Mouse (Mus musculus) megakaryocyte-erythroid progenitor cell, adult 5-6 weeks (primary cell): Measurements from ENCODE around the gene Trim8. TPM values are rescaled to one million over a fixed set of nuclear protein-coding genes. Genes with fewer than 3 reads are reported as not detected.
A peak's percentile ranks its signal among the peaks of the same experiment; 100 is the strongest.

ENCODE experiments used
- ATAC-seq: replicated peaks from 2 replicates; pipeline ENCODE4 v1.8.0; 2016; ENCODE audit warnings: mild to moderate bottlenecking, inconsistent platforms; ENCODE audit not compliant: severe bottlenecking, poor library complexity, low FRiP score, low TSS enrichment
- total RNA-seq, 2 experiments: library from RNA; stranded (forward) in 1 of 2; stranded (reverse) in 1 of 2; fragments of 200-1000, 215-1000 nt in 1 of 2; fragments of >200 nt in 1 of 2; fragmentation: Nextera tagmentation in 1 of 2; gene quantifications; 2 replicates each; pipeline ENCODE4 v1.2.3; 2014 to 2017

Gene Trim8
- total RNA-seq (2014; fragmentation: Nextera tagmentation) (20.8 and 22.3 TPM in 2 replicates), total RNA-seq (2017) (9.9 and 18.2 TPM in 2 replicates)

GRCm38 (mm10) chr19:46501401-46502068 is at the start of gene Trim8:
Gene Trim8 (plus strand): TSS chr19:46501702.
- ATAC-seq, result no peak

GRCm38 (mm10) chr19:46452052-46452827 is 49.3 kb upstream of the Trim8 start:
- ATAC-seq, result peak; percentile 57

- ATAC-seq, result no peak
These were observed 48.6 kb upstream of the Trim8 start for GRCm38 (mm10) chr19:46452916-46453315.

GRCm38 (mm10) chr19:46454126-46454880 is 47.2 kb upstream of the Trim8 start:
- ATAC-seq, result no peak

- peak; percentile 92 for ATAC-seq
These were observed 46.5 kb upstream of the Trim8 start for GRCm38 (mm10) chr19:46455032-46455431.

GRCm38 (mm10) chr19:46455556-46455955 is 45.9 kb upstream of the Trim8 start:
- no peak for ATAC-seq

- ATAC-seq, result no peak
These were observed 45.3 kb upstream of the Trim8 start for GRCm38 (mm10) chr19:46456018-46456735.

GRCm38 (mm10) chr19:46457798-46458197 is 43.7 kb upstream of the Trim8 start:
- no peak for ATAC-seq

- no peak for ATAC-seq
These were observed 42.2 kb upstream of the Trim8 start for GRCm38 (mm10) chr19:46459256-46459655.

- ATAC-seq, result no peak
These were observed 41.6 kb upstream of the Trim8 start for GRCm38 (mm10) chr19:46459889-46460288.

- ATAC-seq, result no peak
These were observed 38.9 kb upstream of the Trim8 start for GRCm38 (mm10) chr19:46462574-46462973.

GRCm38 (mm10) chr19:46463446-46463845 is 38.1 kb upstream of the Trim8 start:
- no peak for ATAC-seq

GRCm38 (mm10) chr19:46466160-46466559 is 35.3 kb upstream of the Trim8 start:
- ATAC-seq, result no peak

- ATAC-seq, result no peak
These were observed 34.4 kb upstream of the Trim8 start for GRCm38 (mm10) chr19:46467051-46467503.

GRCm38 (mm10) chr19:46470364-46471240 is 30.9 kb upstream of the Trim8 start:
- ATAC-seq, result peak; percentile 88

GRCm38 (mm10) chr19:46471324-46472093 is 30.0 kb upstream of the Trim8 start:
- no peak for ATAC-seq

- ATAC-seq, result no peak
These were observed 24.1 kb upstream of the Trim8 start for GRCm38 (mm10) chr19:46477432-46477845.

- ATAC-seq, result no peak
These were observed 23.3 kb upstream of the Trim8 start for GRCm38 (mm10) chr19:46478242-46478641.
